In genomic region chr5:41844147-41844529, GRCm38 (mm10) we compare ENCODE assay signal across 8 mouse cellular contexts. TPM values are rescaled to one million over a fixed set of nuclear protein-coding genes. Genes with fewer than 3 reads are reported as not detected.
DNase-seq lines count a peak whose midpoint lies in the region; ATAC-seq and TF ChIP-seq lines count a peak whose summit lies in the region.

Gene Bod1l, minus strand, starts transcription at chr5:41844315.

- H3K27ac ChIP-seq in heart, embryonic 11.5 days (ENCODE audit: low read depth, low read length): peak within 1 kb of the TSS; percentile 71
- peak within 1 kb of the TSS; percentile 71 for H3K27ac ChIP-seq in kidney, embryonic 16.5 days (ENCODE audit: low read length)
- peak within 1 kb of the TSS; percentile 36 for H3K27ac ChIP-seq in liver, adult 2 months (replicated peaks; ENCODE audit: insufficient read depth, low read depth, low read length)

- DNase-seq in brain, embryonic 14.5 days (ENCODE audit: low read depth): peak; percentile 99
- peak; percentile 94 for DNase-seq in liver, adult 2 months (ENCODE audit: extremely low read depth, low read depth, low spot score)
- DNase-seq in splenic B cell, adult 2 months (ENCODE audit: low read depth, low spot score): peak; percentile 91

- H3K9me3 ChIP-seq in erythroblast, embryonic 14.5 days (ENCODE audit: control insufficient read depth, low read length): no peaks in the 10 kb centered on the region
- H3K9me3 ChIP-seq in heart, embryonic 11.5 days (replicated peaks; ENCODE audit: control insufficient read depth, low read length): no peaks in the 10 kb centered on the region
- no peaks in the 10 kb centered on the region for H3K9me3 ChIP-seq in kidney, embryonic 16.5 days (ENCODE audit: low read length)

- 0 out of 2 replicates have a peak, but pooled peaks have one; percentile 13 for TF ChIP-seq POLR2A in brain, embryonic 14.5 days (IDR thresholded peaks at IDR 0.05; ENCODE audit: borderline replicate concordance, extremely low read depth, insufficient read depth, insufficient read length, poor library complexity, severe bottlenecking)
- peak; percentile 45; the same call in 1 of the 2 replicates for TF ChIP-seq POLR2A in liver, adult 2 months (IDR thresholded peaks at IDR 0.05; ENCODE audit: extremely low read depth, insufficient read depth, low read length)
- peak; percentile 70 for TF ChIP-seq POLR2A in myocyte (IDR thresholded peaks at IDR 0.05; ENCODE audit: insufficient read length, low read depth)

- H3K4me2 ChIP-seq in heart, embryonic 11.5 days: peak within 1 kb of the TSS; percentile 81
- H3K4me2 ChIP-seq in kidney, embryonic 16.5 days (replicated peaks; ENCODE audit: low read depth, low read length): peak within 1 kb of the TSS; percentile 62
- H3K4me2 ChIP-seq in myocyte (ENCODE audit: low read depth): peak within 1 kb of the TSS; percentile 90

- H3K4me1 ChIP-seq in erythroblast, embryonic 14.5 days (ENCODE audit: control insufficient read depth): peaks cover 40% of the 10 kb centered on the region
- H3K4me1 ChIP-seq in heart, embryonic 11.5 days (ENCODE audit: control insufficient read depth, insufficient read depth, low read length): peaks cover 10% of the 10 kb centered on the region
- peaks cover 18% of the 10 kb centered on the region for H3K4me1 ChIP-seq in kidney, embryonic 16.5 days (ENCODE audit: insufficient read depth, low read length)
- peaks cover 12% of the 10 kb centered on the region for H3K4me1 ChIP-seq in liver, adult 2 months (ENCODE audit: control insufficient read depth, insufficient read depth, low read length)

- H3K9ac ChIP-seq in heart, embryonic 11.5 days (ENCODE audit: low read depth, low read length): peak within 1 kb of the TSS; percentile 97
- peak within 1 kb of the TSS; percentile 96 for H3K9ac ChIP-seq in kidney, embryonic 16.5 days (replicated peaks; ENCODE audit: low read length)
- H3K9ac ChIP-seq in liver, adult 2 months (ENCODE audit: low read depth, low read length): peak within 1 kb of the TSS; percentile 96

- WGBS in heart, embryonic 11.5 days (ENCODE audit: insufficient replicate concordance): 0% methylated on average over 37 of the region's 38 CpGs
- WGBS in kidney, embryonic 16.5 days: under 1% methylated on average over 38 of the region's 38 CpGs
- 1% methylated on average over 38 of the region's 38 CpGs for WGBS in liver, adult 2 months

- H3K27me3 ChIP-seq in C2C12 (ENCODE audit: control insufficient read depth, insufficient read depth, insufficient read length) (no peaks in the 10 kb centered on the region), myocyte (ENCODE audit: control insufficient read depth, insufficient read depth, insufficient read length) (no peaks in the 10 kb centered on the region)
- H3K27me3 ChIP-seq in erythroblast, embryonic 14.5 days (ENCODE audit: control insufficient read depth): no peaks in the 10 kb centered on the region
- no peaks in the 10 kb centered on the region for H3K27me3 ChIP-seq in heart, embryonic 11.5 days (ENCODE audit: control insufficient read depth, insufficient read depth, low read length)
- no peaks in the 10 kb centered on the region for H3K27me3 ChIP-seq in kidney, embryonic 16.5 days (ENCODE audit: insufficient read depth, low read length)
- no peaks in the 10 kb centered on the region for H3K27me3 ChIP-seq in liver, adult 2 months (ENCODE audit: control insufficient read depth, insufficient read depth, low read length)
- no peaks in the 10 kb centered on the region for H3K27me3 ChIP-seq in splenic B cell, adult 2 months (ENCODE audit: control insufficient read depth, insufficient read depth, low read length, poor library complexity, severe bottlenecking)

- peaks cover 32% of the 10 kb centered on the region for H3K79me3 ChIP-seq in C2C12 (ENCODE audit: low read depth)

- peak within 1 kb of the TSS; percentile 64 for H3K4me3 ChIP-seq in C2C12 (ENCODE audit: insufficient read depth, poor library complexity, severe bottlenecking)
- H3K4me3 ChIP-seq in erythroblast, embryonic 14.5 days (replicated peaks): peak within 1 kb of the TSS; percentile 94
- H3K4me3 ChIP-seq in heart, embryonic 11.5 days (ENCODE audit: low read depth, low read length): peak within 1 kb of the TSS; percentile 98
- peak within 1 kb of the TSS; percentile 100 for H3K4me3 ChIP-seq in kidney, embryonic 16.5 days (ENCODE audit: low read length)
- H3K4me3 ChIP-seq in liver, adult 2 months (ENCODE audit: insufficient read depth, low read depth, low read length): peak within 1 kb of the TSS; percentile 84
- H3K4me3 ChIP-seq in myocyte: peak within 1 kb of the TSS; percentile 66

- peak; percentile 87 for TF ChIP-seq CTCF in C2C12 (IDR thresholded peaks at IDR 0.05; ENCODE audit: control insufficient read depth, insufficient read depth, insufficient read length)
- peak; percentile 44; the same call in 1 of the 2 replicates for TF ChIP-seq CTCF in brain, embryonic 14.5 days (IDR thresholded peaks at IDR 0.05; ENCODE audit: borderline replicate concordance, extremely low read depth, insufficient read depth, insufficient read length)
- peak; percentile 44 for TF ChIP-seq CTCF in liver, adult 2 months (IDR thresholded peaks at IDR 0.05; ENCODE audit: low read depth, low read length)

- H3K79me2 ChIP-seq in C2C12 (ENCODE audit: control insufficient read depth, insufficient read depth) (peaks cover 46% of the 10 kb centered on the region), myocyte (ENCODE audit: control insufficient read depth, insufficient read depth) (peaks cover 39% of the 10 kb centered on the region)
- H3K79me2 ChIP-seq in liver, adult 2 months (ENCODE audit: control insufficient read depth, insufficient read depth, low read length): peaks cover 18% of the 10 kb centered on the region; the same call in 1 of the 2 replicates

- H3K36me3 ChIP-seq in C2C12 (ENCODE audit: control insufficient read depth, insufficient read depth) (no peaks in the 10 kb centered on the region), myocyte (ENCODE audit: control insufficient read depth, insufficient read depth) (no peaks in the 10 kb centered on the region)
- H3K36me3 ChIP-seq in erythroblast, embryonic 14.5 days (ENCODE audit: control insufficient read depth): peaks cover 17% of the 10 kb centered on the region
- H3K36me3 ChIP-seq in heart, embryonic 11.5 days (ENCODE audit: control insufficient read depth, insufficient read depth, low read length): no peaks in the 10 kb centered on the region
- 0 out of 2 replicates have a peak, but pooled peaks cover 3% of the 10 kb centered on the region for H3K36me3 ChIP-seq in kidney, embryonic 16.5 days (ENCODE audit: insufficient read depth, low read length)
- H3K36me3 ChIP-seq in liver, adult 2 months (ENCODE audit: control insufficient read depth, insufficient read depth, low read length): no peaks in the 10 kb centered on the region
- no peaks in the 10 kb centered on the region for H3K36me3 ChIP-seq in splenic B cell, adult 2 months (ENCODE audit: control insufficient read depth, insufficient read depth, low read length, poor library complexity, severe bottlenecking)

- H3ac ChIP-seq in C2C12 (ENCODE audit: control insufficient read depth, insufficient read length, low read depth) (peak within 1 kb of the TSS; percentile 96), myocyte (ENCODE audit: control insufficient read depth, insufficient read length) (peak within 1 kb of the TSS; percentile 95)

- ATAC-seq in heart, embryonic 11.5 days (replicated peaks; ENCODE audit: insufficient number of reproducible peaks, low FRiP score, low TSS enrichment): peak; percentile 92
- peak; percentile 97 for ATAC-seq in kidney, embryonic 16.5 days (ENCODE audit: low FRiP score, low TSS enrichment)

TF ChIP-seq in C2C12, 6 proteins besides CTCF, POLR2A, EP300 and RAD21:
- TF ChIP-seq FOSL1 (IDR thresholded peaks at IDR 0.05; ENCODE audit: insufficient read depth, low read length, poor library complexity, severe bottlenecking) (no peak), MAX (IDR thresholded peaks at IDR 0.05) (peak; percentile 92), USF1 (IDR thresholded peaks at IDR 0.05; ENCODE audit: low read depth) (no peak)

TF ChIP-seq in myocyte, 11 proteins besides CTCF, POLR2A, EP300 and RAD21:
- TF ChIP-seq MYOG (IDR thresholded peaks at IDR 0.05; ENCODE audit: control insufficient read depth in 1 of 3, insufficient read depth in 1 of 3, insufficient read length in 2 of 3, low read depth in 2 of 3) (peak in 1 of 3 experiments; percentile 43), SRF (IDR thresholded peaks at IDR 0.05; ENCODE audit: control insufficient read depth, insufficient read length, low read depth) (no peak), REST (IDR thresholded peaks at IDR 0.05; ENCODE audit: insufficient read depth, insufficient read length) (no peak), TCF3 (IDR thresholded peaks at IDR 0.05; ENCODE audit: insufficient read length, low read depth) (no peak), MYOD1 (IDR thresholded peaks at IDR 0.05; ENCODE audit: control insufficient read depth in 1 of 3, insufficient read length in 2 of 3, low read depth in 2 of 3) (no peak), E2F4 (IDR thresholded peaks at IDR 0.05; ENCODE audit: insufficient read depth) (peak; percentile 43), TCF12 (IDR thresholded peaks at IDR 0.05; ENCODE audit: insufficient read depth, poor library complexity, severe bottlenecking) (no peak), POLR2AphosphoS2 (IDR thresholded peaks at IDR 0.05; ENCODE audit: insufficient read length, low read depth) (peak; percentile 30), CEBPB (IDR thresholded peaks at IDR 0.05; ENCODE audit: insufficient read depth, poor library complexity, severe bottlenecking) (no peak)

RNA-seq across cellular contexts. Expression of gene Bod1l, which starts in this region (rescaled TPM):
- 2.9 TPM for polyA plus RNA-seq in C2C12 (2012; fragmentation: generic; extraction: Trizol)
- polyA plus RNA-seq in brain, embryonic 14.5 days (2012; rRNA removed): 10.7 and 15.9 TPM in 2 replicates
- polyA plus RNA-seq in erythroblast, embryonic 14.5 days (2012): 0.80 and 1.1 TPM in 2 replicates
- 14.3 and 17.3 TPM in 2 replicates for polyA plus RNA-seq in heart, embryonic 11.5 days (2014; fragmentation: Nextera tagmentation; extraction: Ambion mirVana)
- 19.0 and 20.9 TPM in 2 replicates for polyA plus RNA-seq in kidney, embryonic 16.5 days (2015; fragmentation: Nextera tagmentation; extraction: Ambion mirVana)
- 7.2 and 9.3 TPM in 2 replicates for total RNA-seq in liver, adult 2 months (2014; rRNA removed)
- polyA plus RNA-seq in liver, adult 2 months (2012; rRNA removed): 1.2 and 1.5 TPM in 2 replicates
- 3.4 TPM for polyA plus RNA-seq in myocyte (2012; fragmentation: generic; extraction: Trizol)

Comparison
In these comparisons a context has a peak if more than half of its experiments do, and no peak if none do; other contexts are left out.
1. Peak in every context shown above with its lines: DNase-seq, ATAC-seq, H3K4me3 ChIP-seq and H3K27ac ChIP-seq.
2. POLR2A ChIP-seq: peak in every context shown above with its lines; median percentile 70 in myocyte; 45 in liver, adult 2 months; 13 in brain, embryonic 14.5 days.